Mouse (Mus musculus): ENCODE data around the gene Lair1.

Lair1 gene

GRCm38 (mm10) chr7:3962017-3962416 is 101.0 kb downstream of the Lair1 start:
- no peak for DNase-seq (ENCODE audit: low spot score in 2 of 2)

GRCm38 (mm10) chr7:3957387-3957786 is 105.6 kb downstream of the Lair1 start:
- no peak for DNase-seq (ENCODE audit: low spot score in 2 of 2)
